Mouse (Mus musculus): Measurements from ENCODE around the gene Pgbd5. TPM values are rescaled to one million over a fixed set of nuclear protein-coding genes. Genes with fewer than 3 reads are reported as not detected.

Pgbd5 gene
- total and polyA plus RNA-seq, 2 experiments from 2014 or later, result 13.5 to 77.0 TPM

DNA sequence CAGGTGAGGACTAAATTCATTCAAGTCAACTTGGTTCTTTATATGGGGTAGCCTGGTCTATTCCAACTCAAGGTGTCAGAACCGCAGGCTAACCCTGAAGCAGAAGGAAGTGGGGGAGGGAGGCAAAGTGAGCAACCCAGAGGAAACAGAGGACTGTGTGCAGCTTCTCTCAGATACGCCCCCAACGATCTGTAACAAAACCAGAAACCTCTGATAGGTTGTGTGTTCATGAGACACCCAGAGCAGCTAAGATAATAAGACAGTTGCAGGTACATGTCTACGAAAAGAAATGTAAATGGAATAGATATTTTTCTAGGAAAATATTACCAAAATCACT lies 120.2 kb downstream of the Pgbd5 start:
- H3K4me3 ChIP-seq (ENCODE audit: low read depth, low read length), result no peak overlapping the region
- DNase-seq (ENCODE audit: low spot score), result no peak
- peaks cover 7% of the 10 kb centered on the region; the same call in 1 of the 2 replicates for H3K36me3 ChIP-seq (ENCODE audit: insufficient read depth, low read length)
- WGBS, result 95% methylated on average over 4 of the region's 4 CpGs
- no peak for ATAC-seq (ENCODE audit: low FRiP score)
- no peaks in the 10 kb centered on the region for H3K27me3 ChIP-seq (ENCODE audit: insufficient read depth, low read length)
- no peak overlapping the region for H3K4me2 ChIP-seq (ENCODE audit: low read depth, low read length, poor library complexity, severe bottlenecking)
- no peak overlapping the region for H3K27ac ChIP-seq (ENCODE audit: low read depth, low read length)
- H3K9me3 ChIP-seq (ENCODE audit: low read length), result no peaks in the 10 kb centered on the region
- H3K9ac ChIP-seq (replicated peaks; ENCODE audit: low read length, poor library complexity, severe bottlenecking), result no peak overlapping the region
- no peak for TF ChIP-seq CTCF (IDR thresholded peaks at IDR 0.05)
- peaks cover 24% of the 10 kb centered on the region for H3K4me1 ChIP-seq (ENCODE audit: insufficient read depth, low read length)

Other genes starting within 250 kb of the Pgbd5 start
- gene Galnt2, start 208.3 kb downstream of the Pgbd5 start, total RNA-seq (2014; rRNA removed), result 51.3 and 80.9 TPM in 2 replicates
- gene Galnt2, start 208.3 kb downstream of the Pgbd5 start, polyA plus RNA-seq (2015; fragmentation: Nextera tagmentation; extraction: Ambion mirVana), result 65.4 and 66.4 TPM in 2 replicates
- gene Cog2, start 81.1 kb upstream of the Pgbd5 start, total RNA-seq (2014; rRNA removed), result 26.2 and 26.7 TPM in 2 replicates
- 15.8 and 18.8 TPM in 2 replicates for gene Cog2, start 81.1 kb upstream of the Pgbd5 start, polyA plus RNA-seq (2015; fragmentation: Nextera tagmentation; extraction: Ambion mirVana)
- 75.5 and 104 TPM in 2 replicates for gene Agt, start 130.0 kb upstream of the Pgbd5 start, total RNA-seq (2014; rRNA removed)
- 65.9 and 83.6 TPM in 2 replicates for gene Agt, start 130.0 kb upstream of the Pgbd5 start, polyA plus RNA-seq (2015; fragmentation: Nextera tagmentation; extraction: Ambion mirVana)
- gene Capn9, start 136.5 kb upstream of the Pgbd5 start, total RNA-seq (2014; rRNA removed), result 0.27 TPM in 1 of 2 replicates, not detected in the other
- 0.43 and 0.52 TPM in 2 replicates for gene Capn9, start 136.5 kb upstream of the Pgbd5 start, polyA plus RNA-seq (2015; fragmentation: Nextera tagmentation; extraction: Ambion mirVana)
- gene 2310022B05Rik, start 223.7 kb upstream of the Pgbd5 start, total RNA-seq (2014; rRNA removed), result 87.6 and 88.0 TPM in 2 replicates
- 30.1 and 31.4 TPM in 2 replicates for gene 2310022B05Rik, start 223.7 kb upstream of the Pgbd5 start, polyA plus RNA-seq (2015; fragmentation: Nextera tagmentation; extraction: Ambion mirVana)